Comparison of ENCODE assay signal across 32 mouse cellular contexts in genomic region chr19:25578358-25578757, GRCm38 (mm10). TPM values are rescaled to one million over a fixed set of nuclear protein-coding genes. Genes with fewer than 3 reads are reported as not detected.
"Had no signal": no experiment of that assay in that cellular context is flagged by ENCODE, and none has a peak within 500 bp of the region (broad histone marks: within the 10 kb centered on the region; RNA-seq: fewer than 3 reads in every experiment).

No protein-coding gene starts in this region.

- H3K27ac ChIP-seq: heart, embryonic 13.5 days; heart, embryonic 15.5 days; hindbrain, embryonic 13.5 days; hindbrain, embryonic 15.5 days; hindbrain, postnatal 0 days; kidney, embryonic 15.5 days; kidney, postnatal 0 days; layer of hippocampus, adult 2 months; left cerebral cortex, adult 2 months; limb, embryonic 10.5 days; limb, embryonic 12.5 days; liver, embryonic 12.5 days; liver, embryonic 14.5 days had no signal

- H3K4me2 ChIP-seq: heart, embryonic 11.5 days; heart, embryonic 13.5 days; heart, embryonic 15.5 days; hindbrain, embryonic 13.5 days; hindbrain, embryonic 15.5 days; kidney, embryonic 15.5 days; limb, embryonic 12.5 days; liver, embryonic 12.5 days had no signal

- H3K4me3 ChIP-seq: heart, embryonic 13.5 days; heart, embryonic 15.5 days; hindbrain, embryonic 13.5 days; hindbrain, embryonic 15.5 days; kidney, embryonic 15.5 days; layer of hippocampus, adult 2 months; left cerebral cortex, adult 2 months; limb, embryonic 10.5 days; limb, embryonic 12.5 days; liver, embryonic 12.5 days had no signal

- H3K4me1 ChIP-seq: liver, embryonic 12.5 days had no signal

- H3K9ac ChIP-seq: heart, embryonic 13.5 days; heart, embryonic 15.5 days; hindbrain, embryonic 13.5 days; hindbrain, embryonic 15.5 days; kidney, embryonic 15.5 days; limb, embryonic 12.5 days; liver, embryonic 12.5 days; liver, embryonic 14.5 days had no signal

- H3K36me3 ChIP-seq: heart, embryonic 13.5 days; heart, embryonic 15.5 days; hindbrain, embryonic 13.5 days; hindbrain, embryonic 15.5 days; kidney, embryonic 15.5 days; limb, embryonic 10.5 days; limb, embryonic 12.5 days; liver, embryonic 12.5 days had no signal

- H3K9me3 ChIP-seq: heart, embryonic 13.5 days; heart, embryonic 15.5 days; hindbrain, embryonic 13.5 days; hindbrain, embryonic 15.5 days; kidney, embryonic 15.5 days; limb, embryonic 10.5 days; limb, embryonic 12.5 days; liver, embryonic 12.5 days had no signal

- DNase-seq: gastrocnemius, postnatal 14 days; gastrocnemius, postnatal 36 days; heart, adult 11 months; heart, postnatal 14 days; heart, postnatal 36 days; kidney, adult 18-20 months; kidney, adult 9 months; kidney, postnatal 14 days; kidney, postnatal 36 days; liver had no signal

- ATAC-seq: hindbrain, postnatal 0 days; liver, embryonic 12.5 days had no signal

RNA-seq across cellular contexts. Expression of gene Dmrt3, which starts 31.7 kb away (rescaled TPM):
- total RNA-seq: gastrocnemius, adult 18-20 months; gastrocnemius, adult 8-10 months; gastrocnemius, postnatal 14 days; gastrocnemius, postnatal 36 days; heart, postnatal 14 days; heart, postnatal 36 days; hematopoietic stem cell, adult 5-6 weeks; left cerebral cortex, postnatal 14 days; left cerebral cortex, postnatal 36 days had no signal
- polyA plus RNA-seq: gonadal fat pad, adult 2 months; heart, postnatal 0 days; kidney, embryonic 15.5 days; liver, embryonic 12.5 days; liver, embryonic 14.5 days; liver, embryonic 16.5 days had no signal
